8 mouse cellular contexts compared by ENCODE assay signal in the genomic region with DNA sequence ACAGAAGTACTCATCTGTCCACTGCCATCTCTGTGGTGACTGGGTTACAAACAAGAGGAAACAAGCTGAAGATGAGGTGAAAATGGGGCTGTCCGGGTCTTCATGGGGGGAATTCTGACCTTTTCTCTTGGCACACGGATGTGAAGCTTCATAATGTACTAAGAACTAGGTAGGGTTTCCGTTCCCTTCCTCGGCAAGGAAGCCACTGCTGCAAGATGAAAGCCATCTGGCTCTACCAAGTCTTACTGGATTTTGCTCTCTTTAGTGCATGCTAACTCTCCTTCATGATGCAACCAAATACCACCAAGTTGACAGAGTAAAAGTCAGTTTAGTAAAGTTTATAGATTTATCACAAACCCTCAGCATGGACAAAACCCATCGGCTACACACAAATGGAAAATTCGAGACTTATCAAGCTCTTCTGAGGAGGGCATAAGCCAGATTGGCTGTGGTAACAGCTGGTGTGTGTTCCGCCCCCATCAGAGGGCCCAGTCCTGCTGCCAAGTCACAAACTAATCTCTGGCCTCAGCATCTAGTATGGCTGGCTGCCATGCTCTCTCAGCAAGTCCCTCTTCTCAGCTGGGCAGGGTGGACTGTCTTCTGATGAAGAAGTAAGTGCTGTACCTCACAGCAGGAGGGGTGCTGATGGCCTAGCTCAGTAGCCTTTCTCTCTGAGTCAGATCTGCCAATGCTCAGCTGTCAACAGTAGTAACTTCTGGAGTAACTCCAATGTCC. TPM values are rescaled to one million over a fixed set of nuclear protein-coding genes. Genes with fewer than 3 reads are reported as not detected.
DNase-seq lines count a peak whose midpoint lies in the region; ATAC-seq and TF ChIP-seq lines count a peak whose summit lies in the region.

No protein-coding gene starts in this region.

- no peak overlapping the region for H3K9ac ChIP-seq in heart, embryonic 14.5 days (ENCODE audit: low read length)
- no peak overlapping the region for H3K9ac ChIP-seq in midbrain, embryonic 15.5 days

- H3K4me2 ChIP-seq in heart, embryonic 14.5 days (ENCODE audit: low read length), result no peak overlapping the region
- H3K4me2 ChIP-seq in midbrain, embryonic 15.5 days, result no peak overlapping the region

- no peak for TF ChIP-seq POLR2A in kidney, adult 2 months (IDR thresholded peaks at IDR 0.05; ENCODE audit: low read depth, low read length)

- no peak overlapping the region for H3K27ac ChIP-seq in kidney, adult 2 months (ENCODE audit: insufficient read depth, low read depth, low read length)
- peak overlapping the region; percentile 17 to 55; a peak in 2 of 4 replicates for H3K27ac ChIP-seq in heart, embryonic 14.5 days (replicated peaks in 1 of 2; ENCODE audit: control insufficient read depth in 1 of 2, insufficient read depth in 1 of 2, low read depth in 2 of 2, low read length in 2 of 2)
- H3K27ac ChIP-seq in midbrain, embryonic 10.5 days (replicated peaks), result no peak overlapping the region
- H3K27ac ChIP-seq in midbrain, embryonic 15.5 days, result no peak overlapping the region

- peak; percentile 43; the same call in 1 of the 2 replicates for ATAC-seq in heart, embryonic 14.5 days (ENCODE audit: insufficient number of reproducible peaks, insufficient read depth, low FRiP score, low read depth)
- ATAC-seq in midbrain, embryonic 15.5 days (replicated peaks), result no peak

- H3K4me1 ChIP-seq in kidney, adult 2 months (ENCODE audit: control insufficient read depth, insufficient read depth, low read length), result no peaks in the 10 kb centered on the region
- peaks cover 8 to 16% of the 10 kb centered on the region in 2 experiments for H3K4me1 ChIP-seq in heart, embryonic 14.5 days (ENCODE audit: control insufficient read depth in 2 of 2, insufficient read depth in 2 of 2, low read length in 2 of 2)
- H3K4me1 ChIP-seq in midbrain, embryonic 10.5 days, result no peaks in the 10 kb centered on the region
- no peaks in the 10 kb centered on the region for H3K4me1 ChIP-seq in midbrain, embryonic 15.5 days

- 74% methylated on average over 7 of the region's 7 CpGs for WGBS in kidney, adult 2 months
- WGBS in heart, embryonic 14.5 days, result 64% methylated on average over 7 of the region's 7 CpGs
- 91% methylated on average over 7 of the region's 7 CpGs for WGBS in midbrain, embryonic 10.5 days
- 85% methylated on average over 7 of the region's 7 CpGs for WGBS in midbrain, embryonic 15.5 days

- no peaks in the 10 kb centered on the region for H3K36me3 ChIP-seq in kidney, adult 2 months (ENCODE audit: control insufficient read depth, insufficient read depth, low read length)
- H3K36me3 ChIP-seq in heart, embryonic 14.5 days (ENCODE audit: control insufficient read depth, insufficient read depth, low read length), result no peaks in the 10 kb centered on the region
- H3K36me3 ChIP-seq in midbrain, embryonic 10.5 days, result no peaks in the 10 kb centered on the region
- H3K36me3 ChIP-seq in midbrain, embryonic 15.5 days (replicated peaks), result no peaks in the 10 kb centered on the region

- DNase-seq in kidney, adult 2 months, result peak; percentile 16
- no peak for DNase-seq in kidney, adult 8-10 months
- DNase-seq in cerebellum, postnatal 14 days, result peak; percentile 74 to 81
- DNase-seq in skeletal muscle tissue, adult 2 months (ENCODE audit: low read depth, low spot score), result peak; percentile 88
- DNase-seq in thymus, postnatal 14 days, result no peak
- no peak for DNase-seq in midbrain, embryonic 10.5 days (ENCODE audit: low spot score)

- TF ChIP-seq CTCF in kidney, adult 2 months (conservative IDR thresholded peaks at IDR 0.05; ENCODE audit: insufficient read depth, insufficient read length, low read depth, low read length), result no peak

- H3K9me3 ChIP-seq in heart, embryonic 14.5 days (ENCODE audit: control insufficient read depth, low read length), result no peaks in the 10 kb centered on the region
- H3K9me3 ChIP-seq in midbrain, embryonic 10.5 days (replicated peaks), result no peaks in the 10 kb centered on the region
- no peaks in the 10 kb centered on the region for H3K9me3 ChIP-seq in midbrain, embryonic 15.5 days

- no peaks in the 10 kb centered on the region for H3K27me3 ChIP-seq in kidney, adult 2 months (replicated peaks; ENCODE audit: control insufficient read depth, insufficient read depth, low read length)
- H3K27me3 ChIP-seq in heart, embryonic 14.5 days (ENCODE audit: control insufficient read depth, insufficient read depth, low read length), result no peaks in the 10 kb centered on the region
- no peaks in the 10 kb centered on the region for H3K27me3 ChIP-seq in midbrain, embryonic 10.5 days (ENCODE audit: low read depth, poor library complexity, severe bottlenecking)
- no peaks in the 10 kb centered on the region for H3K27me3 ChIP-seq in midbrain, embryonic 15.5 days (replicated peaks)

- H3K4me3 ChIP-seq in kidney, adult 2 months (ENCODE audit: insufficient read depth, low read depth, low read length), result no peak overlapping the region
- H3K4me3 ChIP-seq in heart, embryonic 14.5 days (ENCODE audit: control insufficient read depth in 1 of 2, insufficient read depth in 1 of 2, low read depth in 1 of 2, low read length in 2 of 2), result no peak overlapping the region
- H3K4me3 ChIP-seq in midbrain, embryonic 10.5 days, result no peak overlapping the region
- no peak overlapping the region for H3K4me3 ChIP-seq in midbrain, embryonic 15.5 days

RNA-seq across cellular contexts. Expression of a gene that starts 20.9 kb away (rescaled TPM):
- polyA plus RNA-seq in kidney, adult 2 months (2012; rRNA removed), result 2.0 and 2.7 TPM in 2 replicates
- polyA plus RNA-seq in heart, embryonic 14.5 days (2014; fragmentation: Nextera tagmentation; extraction: Ambion mirVana), result 19.7 and 20.6 TPM in 2 replicates
- 40.1 and 48.9 TPM in 2 replicates for polyA plus RNA-seq in midbrain, embryonic 10.5 days (2016; fragmentation: Nextera tagmentation; extraction: Ambion mirVana)
- polyA plus RNA-seq in midbrain, embryonic 15.5 days (2015; fragmentation: Nextera tagmentation; extraction: Ambion mirVana), result 27.4 and 36.2 TPM in 2 replicates

RNA-seq across cellular contexts. Expression of a gene that starts 21.2 kb away (rescaled TPM):
- polyA plus RNA-seq in kidney, adult 2 months (2012; rRNA removed), result 26.0 and 32.4 TPM in 2 replicates
- 12.8 and 13.6 TPM in 2 replicates for polyA plus RNA-seq in heart, embryonic 14.5 days (2014; fragmentation: Nextera tagmentation; extraction: Ambion mirVana)
- polyA plus RNA-seq in midbrain, embryonic 10.5 days (2016; fragmentation: Nextera tagmentation; extraction: Ambion mirVana), result 3.8 and 5.0 TPM in 2 replicates
- polyA plus RNA-seq in midbrain, embryonic 15.5 days (2015; fragmentation: Nextera tagmentation; extraction: Ambion mirVana), result 8.0 and 9.7 TPM in 2 replicates

RNA-seq across cellular contexts. Expression of a gene that starts 50.7 kb away (rescaled TPM):
- polyA plus RNA-seq in kidney, adult 2 months (2012; rRNA removed), result 0.78 and 0.79 TPM in 2 replicates
- polyA plus RNA-seq in heart, embryonic 14.5 days (2014; fragmentation: Nextera tagmentation; extraction: Ambion mirVana), result 1.7 and 2.2 TPM in 2 replicates
- polyA plus RNA-seq in midbrain, embryonic 10.5 days (2016; fragmentation: Nextera tagmentation; extraction: Ambion mirVana), result 0.35 and 0.57 TPM in 2 replicates
- 0.34 and 0.51 TPM in 2 replicates for polyA plus RNA-seq in midbrain, embryonic 15.5 days (2015; fragmentation: Nextera tagmentation; extraction: Ambion mirVana)

Comparison
In these comparisons a context has a peak if more than half of its experiments do, and no peak if none do; other contexts are left out.
1. DNase-seq: peak in kidney, adult 2 months (single experiment), cerebellum, postnatal 14 days (2 of 2) and skeletal muscle tissue, adult 2 months (single experiment); none in kidney, adult 8-10 months (0 of 2), thymus, postnatal 14 days (single experiment) and midbrain, embryonic 10.5 days (single experiment).
2. H3K27ac ChIP-seq: peak in heart, embryonic 14.5 days (2 of 2); none in kidney, adult 2 months (single experiment), midbrain, embryonic 10.5 days (single experiment) and midbrain, embryonic 15.5 days (single experiment).